ENCODE assay signal across 30 mouse cellular contexts in genomic region chr13:98883774-98884173, GRCm38 (mm10).
"Had no signal": no experiment of that assay in that cellular context is flagged by ENCODE, and none has a peak within 500 bp of the region (broad histone marks: within the 10 kb centered on the region; RNA-seq: fewer than 3 reads in every experiment).

No protein-coding gene starts in this region.

- DNase-seq: heart, postnatal 10 days; heart, postnatal 36 days; heart, postnatal 4 days; kidney, adult 11 months; kidney, adult 18-20 months; kidney, adult 2 months; kidney, adult 8-10 months; kidney, adult 9 months; kidney, postnatal 10 days; kidney, postnatal 14 days; kidney, postnatal 25 days; kidney, postnatal 36 days; kidney, postnatal 4 days; layer of hippocampus, adult 9-11 months; layer of hippocampus, postnatal 36 days had no signal

- H3K27ac ChIP-seq: heart, embryonic 10.5 days; heart, embryonic 13.5 days; heart, embryonic 15.5 days; hindbrain, embryonic 12.5 days; hindbrain, embryonic 13.5 days; hindbrain, embryonic 14.5 days; hindbrain, embryonic 15.5 days; hindbrain, postnatal 0 days; intestine, embryonic 15.5 days; kidney, embryonic 15.5 days; kidney, postnatal 0 days; layer of hippocampus, adult 2 months; left cerebral cortex, adult 2 months had no signal

- H3K4me2 ChIP-seq: heart, embryonic 11.5 days; heart, embryonic 12.5 days; heart, embryonic 13.5 days; heart, embryonic 15.5 days; hindbrain, embryonic 12.5 days; hindbrain, embryonic 13.5 days; hindbrain, embryonic 14.5 days; hindbrain, embryonic 15.5 days; intestine, embryonic 15.5 days; kidney, embryonic 15.5 days had no signal

- H3K4me3 ChIP-seq: heart, embryonic 10.5 days; heart, embryonic 12.5 days; heart, embryonic 13.5 days; heart, embryonic 15.5 days; hindbrain, embryonic 12.5 days; hindbrain, embryonic 13.5 days; hindbrain, embryonic 15.5 days; intestine, embryonic 15.5 days; kidney, embryonic 15.5 days; layer of hippocampus, adult 2 months; left cerebral cortex, adult 2 months had no signal

- H3K9me3 ChIP-seq: heart, embryonic 10.5 days; heart, embryonic 12.5 days; heart, embryonic 13.5 days; heart, embryonic 15.5 days; hindbrain, embryonic 12.5 days; hindbrain, embryonic 13.5 days; hindbrain, embryonic 15.5 days; intestine, embryonic 15.5 days; kidney, embryonic 15.5 days had no signal

- H3K27me3 ChIP-seq: heart, embryonic 12.5 days; heart, embryonic 13.5 days; heart, embryonic 15.5 days; hindbrain, embryonic 12.5 days; hindbrain, embryonic 13.5 days; hindbrain, embryonic 15.5 days; intestine, embryonic 15.5 days; kidney, embryonic 15.5 days had no signal

- H3K4me1 ChIP-seq: heart, embryonic 10.5 days; intestine, embryonic 15.5 days had no signal
